Mouse (Mus musculus): ENCODE data around the gene Smpd1. TPM values are rescaled to one million over a fixed set of nuclear protein-coding genes. Genes with fewer than 3 reads are reported as not detected.

Gene Smpd1
- total RNA-seq (2023; ENCODE audit: inconsistent age) = 20.7 to 26.4 TPM (median 22.0 TPM) in 4 replicates

DNA sequence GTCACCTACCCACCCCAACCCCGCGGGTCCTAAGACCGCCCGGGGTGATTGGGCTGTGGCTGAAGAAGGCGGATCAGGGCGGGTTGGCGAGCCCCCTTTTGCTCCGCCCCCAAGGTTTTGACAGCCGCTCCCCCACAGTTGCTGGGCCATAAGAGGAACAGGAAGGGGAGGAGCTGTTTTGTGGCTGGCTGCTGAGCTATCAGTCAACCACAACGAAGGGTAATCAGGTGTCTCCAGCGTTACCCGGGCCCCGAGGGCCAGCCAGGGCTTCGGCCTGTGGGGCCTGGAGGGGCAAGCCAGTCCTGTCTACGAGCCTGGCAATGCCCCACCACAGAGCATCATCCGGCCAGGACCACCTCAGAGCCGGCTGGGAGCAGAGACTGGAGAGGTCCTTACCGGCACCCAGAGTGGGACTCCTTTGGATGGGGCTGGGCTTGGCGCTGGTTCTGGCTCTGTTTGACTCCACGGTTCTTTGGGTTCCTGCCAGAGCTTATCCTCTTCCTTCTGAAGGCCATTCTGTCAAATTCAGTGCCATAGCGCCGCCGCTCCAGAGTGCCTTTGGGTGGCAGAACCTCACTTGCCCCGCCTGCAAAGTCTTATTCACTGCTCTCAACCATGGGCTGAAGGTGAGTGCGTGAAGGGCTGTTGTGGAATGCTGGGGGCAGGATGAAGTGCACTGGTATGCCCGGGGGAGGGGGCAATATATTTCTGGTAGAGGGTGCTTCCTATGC, at the start of gene Smpd1:
TSS of gene Smpd1 (plus strand) at position 149 of the 731 bp plus-strand sequence.

DNA sequence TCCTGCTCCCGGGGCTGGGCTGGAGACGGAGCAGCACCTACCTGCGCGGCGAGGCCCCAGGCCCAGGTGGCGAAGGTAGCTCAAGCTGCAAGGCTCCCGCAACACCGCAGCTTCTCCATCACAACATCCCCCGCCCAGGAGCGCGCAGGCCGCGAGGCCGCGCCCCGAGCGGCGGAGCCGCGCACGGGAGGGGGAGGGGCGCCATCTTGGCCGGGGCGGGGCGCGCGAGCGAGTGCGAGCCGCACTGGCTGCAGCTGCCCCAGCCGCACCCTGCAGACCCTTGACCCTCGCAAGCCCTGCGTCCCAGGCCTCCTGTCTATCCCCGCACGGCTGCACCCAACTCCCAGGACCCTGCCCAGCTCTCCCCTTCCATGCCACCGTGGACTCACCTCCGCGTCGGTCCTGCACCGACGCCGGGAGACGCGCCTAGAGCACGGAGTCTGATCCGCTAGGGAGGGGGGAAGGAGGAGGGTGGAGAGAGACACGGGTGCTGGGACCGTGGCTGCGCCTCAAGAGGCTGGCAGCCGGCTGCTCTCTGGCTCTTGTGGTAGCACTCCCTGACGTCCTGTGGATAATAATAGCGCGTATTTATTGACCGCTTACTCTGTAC, 27.0 kb downstream of the Smpd1 start, which contains the start of gene Apbb1:
TSS of gene Apbb1 (minus strand) at position 560 of the 610 bp plus-strand sequence.

Other genes starting within 250 kb of the Smpd1 start
- not detected in 4 replicates for gene Olfr689, start 243.2 kb upstream of the Smpd1 start, total RNA-seq (2023; ENCODE audit: inconsistent age)
- not detected in 4 replicates for gene Olfr690, start 220.3 kb upstream of the Smpd1 start, total RNA-seq (2023; ENCODE audit: inconsistent age)
- not detected in 4 replicates for gene Olfr691, start 212.1 kb upstream of the Smpd1 start, total RNA-seq (2023; ENCODE audit: inconsistent age)
- not detected in 4 replicates for gene Olfr692, start 186.1 kb upstream of the Smpd1 start, total RNA-seq (2023; ENCODE audit: inconsistent age)
- not detected in 4 replicates for gene Gm5901, start 179.3 kb upstream of the Smpd1 start, total RNA-seq (2023; ENCODE audit: inconsistent age)
- 35.9 to 50.1 TPM (median 42.0 TPM) in 4 replicates for gene Fam160a2, start 154.3 kb upstream of the Smpd1 start, total RNA-seq (2023; ENCODE audit: inconsistent age)
- not detected in 4 replicates for gene Cnga4, start 149.8 kb upstream of the Smpd1 start, total RNA-seq (2023; ENCODE audit: inconsistent age)
- gene Cckbr, start 128.6 kb upstream of the Smpd1 start, total RNA-seq (2023; ENCODE audit: inconsistent age) = not detected in 4 replicates
- gene Cavin3, start 72.1 kb upstream of the Smpd1 start, total RNA-seq (2023; ENCODE audit: inconsistent age) = 0.32 TPM in 1 of 4 replicates, not detected in the others
- gene Apbb1, start 27.3 kb downstream of the Smpd1 start, total RNA-seq (2023; ENCODE audit: inconsistent age) = 2.5 to 4.7 TPM (median 2.9 TPM) in 4 replicates
- gene Hpx, start 45.8 kb downstream of the Smpd1 start, total RNA-seq (2023; ENCODE audit: inconsistent age) = 0.45 TPM in 1 of 4 replicates, not detected in the others
- gene Trim3, start 79.2 kb downstream of the Smpd1 start, total RNA-seq (2023; ENCODE audit: inconsistent age) = 27.5 to 34.8 TPM (median 29.2 TPM) in 4 replicates
- 51.6 to 73.3 TPM (median 63.1 TPM) in 4 replicates for gene Timm10b, start 85.7 kb downstream of the Smpd1 start, total RNA-seq (2023; ENCODE audit: inconsistent age)
- 37.3 to 51.9 TPM (median 41.4 TPM) in 4 replicates for gene Arfip2, start 86.1 kb downstream of the Smpd1 start, total RNA-seq (2023; ENCODE audit: inconsistent age)
- 13.5 to 24.2 TPM (median 18.6 TPM) in 4 replicates for gene Gm45799, start 86.2 kb downstream of the Smpd1 start, total RNA-seq (2023; ENCODE audit: inconsistent age)
- gene Dnhd1, start 96.5 kb downstream of the Smpd1 start, total RNA-seq (2023; ENCODE audit: inconsistent age) = 2.9 to 11.5 TPM (median 9.5 TPM) in 4 replicates
- gene Ilk, start 182.2 kb downstream of the Smpd1 start, total RNA-seq (2023; ENCODE audit: inconsistent age) = 72.8 to 88.4 TPM (median 77.2 TPM) in 4 replicates
- 22.9 to 29.9 TPM (median 23.8 TPM) in 4 replicates for gene Rrp8, start 183.0 kb downstream of the Smpd1 start, total RNA-seq (2023; ENCODE audit: inconsistent age)
- 181 to 207 TPM (median 199 TPM) in 4 replicates for gene Taf10, start 190.0 kb downstream of the Smpd1 start, total RNA-seq (2023; ENCODE audit: inconsistent age)
- 73.2 to 75.2 TPM (median 74.8 TPM) in 4 replicates for gene Tpp1, start 197.9 kb downstream of the Smpd1 start, total RNA-seq (2023; ENCODE audit: inconsistent age)
- gene Dchs1, start 233.3 kb downstream of the Smpd1 start, total RNA-seq (2023; ENCODE audit: inconsistent age) = 0.09 to 0.77 TPM in 2 of 4 replicates, not detected in the others

Measured in B cell, adult (primary cell).